Comparison of ENCODE assay signal across 8 mouse cellular contexts in the genomic region with DNA sequence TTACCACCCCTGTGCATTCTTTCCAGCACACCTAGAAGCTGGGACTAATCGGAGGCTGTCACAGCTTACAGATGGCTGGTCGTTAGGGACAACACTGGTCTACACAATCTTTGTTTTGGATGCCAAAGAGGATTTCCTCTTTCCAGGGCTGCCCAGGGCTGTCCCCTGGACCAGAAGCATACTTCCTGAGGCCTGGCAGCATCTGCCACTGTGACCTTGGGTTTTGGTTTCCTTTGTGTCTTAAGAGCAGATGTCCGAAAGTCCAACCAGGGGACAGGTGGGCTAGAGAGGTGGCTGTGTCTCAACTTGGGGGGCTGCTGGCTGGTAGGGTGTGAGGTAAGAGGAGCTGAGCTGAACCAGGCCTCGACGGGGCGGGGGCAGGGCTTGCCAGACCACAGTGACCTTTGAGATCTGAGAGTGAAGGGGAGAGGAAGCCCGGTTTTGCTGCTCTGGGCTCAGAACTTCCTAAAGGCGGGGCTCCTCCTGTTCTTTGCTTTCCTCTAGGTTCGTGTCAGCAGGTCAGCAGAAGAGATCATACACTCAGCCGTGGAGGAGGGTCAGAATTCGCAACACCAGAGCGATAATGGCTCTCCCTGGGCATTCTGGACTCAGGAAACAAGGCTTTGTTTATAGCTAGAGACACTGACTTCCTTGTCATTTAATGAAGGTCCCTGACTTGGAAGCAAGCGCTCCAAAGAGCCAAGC.
DNase-seq lines count a peak whose midpoint lies in the region; ATAC-seq and TF ChIP-seq lines count a peak whose summit lies in the region.

No protein-coding gene starts in this region.

- peak; percentile 84 for ATAC-seq in intestine, embryonic 16.5 days
- ATAC-seq in liver, postnatal 0 days = peak; percentile 62

- peak overlapping the region; percentile 52; the same call in 1 of the 2 replicates for H3K27ac ChIP-seq in intestine, embryonic 16.5 days (ENCODE audit: low read length)
- H3K27ac ChIP-seq in liver, postnatal 0 days (ENCODE audit: low read depth) = peak overlapping the region; percentile 51; the same call in 1 of the 2 replicates

- no peak overlapping the region for H3K4me3 ChIP-seq in intestine, embryonic 16.5 days (ENCODE audit: low read length)
- no peak overlapping the region for H3K4me3 ChIP-seq in liver, postnatal 0 days (ENCODE audit: low read depth, low read length)

- H3K4me1 ChIP-seq in intestine, embryonic 16.5 days (ENCODE audit: control insufficient read depth, insufficient read depth, low read length) = no peaks in the 10 kb centered on the region
- peaks cover 9% of the 10 kb centered on the region; the same call in 1 of the 2 replicates for H3K4me1 ChIP-seq in liver, postnatal 0 days (ENCODE audit: insufficient read depth)

- no peak overlapping the region for H3K4me2 ChIP-seq in intestine, embryonic 16.5 days (ENCODE audit: low read depth, low read length)
- no peak overlapping the region for H3K4me2 ChIP-seq in liver, postnatal 0 days (ENCODE audit: low read depth, low read length)

- no peak for TF ChIP-seq CTCF in liver, postnatal 0 days (IDR thresholded peaks at IDR 0.05; ENCODE audit: low read depth)

- H3K36me3 ChIP-seq in intestine, embryonic 16.5 days (ENCODE audit: control insufficient read depth, insufficient read depth, low read length) = no peaks in the 10 kb centered on the region
- H3K36me3 ChIP-seq in liver, postnatal 0 days (replicated peaks; ENCODE audit: insufficient read depth, low read length) = no peaks in the 10 kb centered on the region

- H3K9me3 ChIP-seq in intestine, embryonic 16.5 days (ENCODE audit: control insufficient read depth, low read length) = no peaks in the 10 kb centered on the region
- no peaks in the 10 kb centered on the region for H3K9me3 ChIP-seq in liver, postnatal 0 days (ENCODE audit: low read length)

- peak; percentile 95 for DNase-seq in 416B (ENCODE audit: low read depth)
- peak; percentile 41 for DNase-seq in adrenal gland, adult 8-10 months
- DNase-seq in heart, adult 11 months = peak; percentile 99
- DNase-seq in liver, postnatal 0 days = peak; percentile 27
- peak; percentile 15 for DNase-seq in testis, postnatal 14 days (ENCODE audit: low spot score)
- DNase-seq in cerebellum, adult 11 months = no peak
- no peak for DNase-seq in right cerebral cortex, postnatal 25 days

- WGBS in intestine, embryonic 16.5 days = 41% methylated on average over 13 of the region's 13 CpGs
- 22% methylated on average over 13 of the region's 13 CpGs for WGBS in liver, postnatal 0 days (ENCODE audit: insufficient replicate concordance)

- no peak overlapping the region for H3K9ac ChIP-seq in intestine, embryonic 16.5 days (ENCODE audit: low read depth, low read length)
- no peak overlapping the region for H3K9ac ChIP-seq in liver, postnatal 0 days (replicated peaks)

- H3K27me3 ChIP-seq in intestine, embryonic 16.5 days (replicated peaks; ENCODE audit: control insufficient read depth, insufficient read depth, low read length) = no peaks in the 10 kb centered on the region
- no peaks in the 10 kb centered on the region for H3K27me3 ChIP-seq in liver, postnatal 0 days (ENCODE audit: insufficient read depth, low read length)

- no peak for TF ChIP-seq EP300 in liver, postnatal 0 days (IDR thresholded peaks at IDR 0.05; ENCODE audit: low read depth)

Comparison
In these comparisons a context has a peak if more than half of its experiments do, and no peak if none do; other contexts are left out.
1. DNase-seq: peak in 416B (single experiment), adrenal gland, adult 8-10 months (single experiment), heart, adult 11 months (single experiment), liver, postnatal 0 days (single experiment) and testis, postnatal 14 days (single experiment); none in cerebellum, adult 11 months (single experiment) and right cerebral cortex, postnatal 25 days (single experiment).